Mouse (Mus musculus) embryo, embryonic 11.5 days (tissue): ENCODE results near the gene Tjp1.

Source experiments
- DNase-seq: peaks from one replicate; pipeline ENCODE4 v3.0.0-alpha.2; 2012; ENCODE audit warnings: low read depth, low spot score

Tjp1 gene

GRCm38 (mm10) chr7:65359774-65360173, 167.8 kb downstream of the Tjp1 start:
- no peak for DNase-seq

GRCm38 (mm10) chr7:65357538-65357937, 170.0 kb downstream of the Tjp1 start:
- no peak for DNase-seq

DNA sequence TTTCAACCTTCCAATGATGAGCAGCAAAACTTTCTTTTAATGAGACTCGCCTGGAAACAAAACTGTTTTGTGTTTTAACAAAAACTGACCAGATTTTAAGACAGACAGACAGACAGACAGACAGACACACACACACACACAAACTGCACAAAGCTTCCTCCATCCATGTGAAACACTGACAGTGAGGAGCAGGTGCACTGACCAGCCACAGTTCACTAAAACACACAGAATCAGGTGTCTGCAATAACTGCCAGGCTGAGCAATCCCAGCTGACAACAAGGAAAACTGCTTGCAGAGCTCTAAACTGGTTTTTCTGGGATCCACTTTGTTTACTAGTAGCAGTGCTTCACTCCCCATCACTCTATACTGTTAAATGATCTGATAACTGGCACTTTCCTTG, 171.4 kb downstream of the Tjp1 start:
- no peak for DNase-seq

- DNase-seq = no peak
These were observed 172.7 kb downstream of the Tjp1 start for GRCm38 (mm10) chr7:65354908-65355307.

- no peak for DNase-seq
These were observed 177.1 kb downstream of the Tjp1 start for GRCm38 (mm10) chr7:65350348-65351079.

DNA sequence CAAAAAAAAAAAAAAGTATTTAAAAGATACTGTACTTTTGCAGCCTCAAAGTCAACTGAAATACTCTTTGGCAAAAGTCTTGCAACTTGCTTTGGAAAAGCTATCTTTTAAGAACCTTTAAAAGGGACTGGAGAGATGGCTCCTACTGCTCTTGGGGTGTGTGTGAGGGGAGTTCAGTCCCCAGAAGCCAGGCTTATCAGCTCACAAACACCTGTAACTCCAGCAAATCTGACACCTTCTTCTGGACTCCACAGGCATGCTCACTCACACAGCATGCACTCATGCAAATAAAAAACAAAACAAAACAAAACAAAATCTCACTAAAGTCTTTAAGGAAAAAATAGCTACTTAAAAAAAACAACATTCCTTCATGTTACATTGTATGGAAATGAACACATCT, 179.0 kb downstream of the Tjp1 start:
- no peak for DNase-seq

DNA sequence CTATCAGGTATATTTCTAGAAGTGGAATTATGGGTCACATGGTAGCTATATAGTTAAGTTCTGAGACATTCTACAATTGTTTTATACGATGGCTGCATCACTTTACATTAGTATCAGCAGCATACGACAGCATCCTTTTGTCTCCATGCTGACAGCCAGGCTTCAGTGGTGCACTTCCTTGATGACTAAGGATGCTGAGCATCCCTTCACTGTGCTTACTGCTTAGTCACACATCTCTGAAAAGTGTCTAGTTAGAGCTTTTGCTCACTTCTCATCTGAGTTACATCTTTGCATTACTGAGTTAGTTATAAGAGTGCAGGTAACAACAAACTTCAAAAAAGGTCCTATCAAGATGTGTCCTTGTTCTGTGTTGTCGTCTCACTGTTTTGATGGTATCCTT, 182.3 kb downstream of the Tjp1 start:
- no peak for DNase-seq

- DNase-seq = no peak
These were observed 189.9 kb downstream of the Tjp1 start for GRCm38 (mm10) chr7:65337581-65338270.

DNA sequence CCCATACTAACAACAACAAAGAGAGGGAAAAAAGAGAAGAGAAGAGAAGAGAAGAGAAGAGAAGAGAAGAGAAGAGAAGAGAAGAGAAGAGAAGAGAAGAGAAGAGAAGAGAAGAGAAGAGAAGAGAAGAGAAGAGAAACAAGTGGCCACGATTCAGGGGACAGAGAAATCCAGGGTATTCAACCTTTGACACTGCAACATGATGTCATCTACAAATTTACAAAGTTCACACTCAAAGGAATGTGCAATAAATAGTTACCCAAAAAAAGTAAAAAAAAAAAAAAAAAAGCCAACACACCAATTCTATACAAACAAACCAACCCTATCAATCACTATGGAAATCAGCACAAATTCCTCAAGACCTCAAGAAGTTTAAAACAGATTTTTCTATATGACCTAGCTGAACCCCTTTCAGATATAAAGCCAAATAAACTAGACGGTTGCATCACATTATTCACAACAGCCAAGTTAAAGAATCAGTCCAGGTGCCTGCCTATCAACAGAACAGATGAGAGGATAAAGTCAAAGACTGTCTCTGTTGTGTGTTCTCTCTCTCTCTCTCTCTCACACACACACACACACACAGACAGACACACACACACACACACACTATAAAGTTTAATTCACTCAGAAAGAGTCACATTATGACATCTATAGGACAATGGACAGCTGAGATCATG, 194.4 kb downstream of the Tjp1 start:
- DNase-seq = no peak

GRCm38 (mm10) chr7:65319047-65319725, 208.4 kb downstream of the Tjp1 start:
- DNase-seq = peak; percentile 59

DNA sequence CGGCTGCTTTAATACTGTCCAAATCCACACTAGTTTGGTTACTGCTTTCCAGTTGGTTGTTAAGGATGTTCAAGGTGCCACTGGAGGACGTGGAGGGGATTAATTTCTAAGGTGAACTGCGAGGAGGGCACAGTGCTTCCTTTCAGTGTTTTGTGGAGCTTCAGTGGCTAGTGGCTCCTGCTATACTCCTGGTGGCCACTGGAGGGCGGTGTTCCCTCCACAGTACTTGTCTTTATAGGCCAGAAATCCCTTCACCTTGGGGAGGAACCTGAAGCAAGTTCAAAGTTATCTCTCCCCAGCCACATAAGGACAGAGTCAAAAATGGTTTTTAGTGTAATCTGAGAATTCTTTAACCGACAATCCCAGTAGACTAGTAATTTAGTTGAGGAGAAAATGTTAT, 210.2 kb downstream of the Tjp1 start:
- DNase-seq = peak; percentile 24

- no peak for DNase-seq
These were observed 212.4 kb downstream of the Tjp1 start for GRCm38 (mm10) chr7:65315182-65315581.

- DNase-seq = no peak
These were observed 230.6 kb downstream of the Tjp1 start for GRCm38 (mm10) chr7:65296675-65297589.

- no peak for DNase-seq
These were observed 244.7 kb downstream of the Tjp1 start for GRCm38 (mm10) chr7:65282886-65283285.

DNA sequence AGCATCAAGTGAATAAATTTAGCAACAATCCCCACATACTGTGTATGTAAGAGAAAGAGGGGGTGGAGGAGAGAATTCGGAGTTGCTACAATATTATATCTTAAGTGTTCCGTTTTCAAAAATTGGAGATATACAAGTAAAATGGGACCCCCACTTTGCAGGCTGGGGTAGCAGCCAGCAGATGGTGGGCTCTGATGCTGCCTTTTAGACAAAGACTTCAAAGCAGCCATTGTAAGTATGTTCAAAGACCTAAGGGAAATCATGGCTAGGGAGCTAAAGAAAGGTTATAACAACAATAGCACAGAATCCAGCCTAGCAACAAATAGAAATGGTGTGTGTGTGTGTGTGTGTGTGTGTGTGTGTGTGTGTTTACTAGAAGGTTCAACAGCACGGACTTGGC, 245.6 kb downstream of the Tjp1 start:
- no peak for DNase-seq

- no peak for DNase-seq
These were observed 246.4 kb downstream of the Tjp1 start for GRCm38 (mm10) chr7:65280944-65281912.

GRCm38 (mm10) chr7:65279277-65279676, 248.3 kb downstream of the Tjp1 start:
- DNase-seq = peak; percentile 13

- DNase-seq = no peak
These were observed 251.8 kb downstream of the Tjp1 start for GRCm38 (mm10) chr7:65275761-65276160.

- DNase-seq = no peak
These were observed 253.4 kb downstream of the Tjp1 start for GRCm38 (mm10) chr7:65274216-65274615.

DNA sequence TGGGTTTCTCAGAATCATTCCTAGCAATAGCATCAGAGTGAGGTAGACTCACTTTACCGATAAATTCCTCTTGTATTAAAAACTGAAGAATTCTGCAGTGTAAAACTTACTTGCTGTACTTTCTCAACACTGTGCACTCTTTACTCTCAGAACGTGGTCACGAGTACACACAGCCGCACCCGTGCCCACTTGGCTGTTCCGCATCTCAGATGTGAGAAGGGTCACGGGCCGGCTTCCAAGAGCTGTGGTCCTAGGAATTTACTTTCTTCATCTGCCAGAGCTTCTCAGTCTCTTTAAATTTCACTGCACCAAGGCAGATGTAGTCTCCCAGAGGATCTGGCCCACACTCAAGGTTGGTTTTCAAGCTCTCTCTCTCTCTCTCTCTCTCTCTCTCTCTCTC, 277.9 kb downstream of the Tjp1 start:
- DNase-seq = no peak
